Comparison of ENCODE assay signal across 23 mouse cellular contexts in genomic region chr8:89217689-89218088, GRCm38 (mm10).
DNase-seq lines count a peak whose midpoint lies in the region; ATAC-seq and TF ChIP-seq lines count a peak whose summit lies in the region.
"Had no signal": no experiment of that assay in that cellular context is flagged by ENCODE, and none has a peak within 500 bp of the region (broad histone marks: within the 10 kb centered on the region; RNA-seq: fewer than 3 reads in every experiment).

No protein-coding gene starts in this region.

- H3K4me1 ChIP-seq in intestine, embryonic 16.5 days (ENCODE audit: control insufficient read depth, insufficient read depth, low read length), result no peaks in the 10 kb centered on the region
- H3K4me1 ChIP-seq in intestine, embryonic 15.5 days (replicated peaks), result no peaks in the 10 kb centered on the region
- no peaks in the 10 kb centered on the region for H3K4me1 ChIP-seq in liver, embryonic 16.5 days (ENCODE audit: control insufficient read depth, low read depth, low read length)
- no peaks in the 10 kb centered on the region for H3K4me1 ChIP-seq in liver, embryonic 12.5 days
- H3K4me1 ChIP-seq in midbrain, embryonic 11.5 days (ENCODE audit: control insufficient read depth, insufficient read depth, low read length), result no peaks in the 10 kb centered on the region
- no peaks in the 10 kb centered on the region for H3K4me1 ChIP-seq in midbrain, postnatal 0 days (ENCODE audit: insufficient read depth, low read length)
- H3K4me1 ChIP-seq: embryonic facial prominence, embryonic 13.5 days; embryonic facial prominence, embryonic 15.5 days; forebrain, embryonic 10.5 days; forebrain, embryonic 12.5 days had no signal

- no peaks in the 10 kb centered on the region for H3K9me3 ChIP-seq in intestine, embryonic 16.5 days (ENCODE audit: control insufficient read depth, low read length)
- no peaks in the 10 kb centered on the region for H3K9me3 ChIP-seq in intestine, embryonic 15.5 days
- H3K9me3 ChIP-seq in liver, embryonic 16.5 days (replicated peaks; ENCODE audit: control insufficient read depth, low read length), result no peaks in the 10 kb centered on the region
- no peaks in the 10 kb centered on the region for H3K9me3 ChIP-seq in liver, embryonic 12.5 days (replicated peaks)
- H3K9me3 ChIP-seq in midbrain, embryonic 11.5 days (ENCODE audit: control insufficient read depth, low read length), result no peaks in the 10 kb centered on the region
- H3K9me3 ChIP-seq in midbrain, postnatal 0 days (ENCODE audit: low read length), result no peaks in the 10 kb centered on the region
- H3K9me3 ChIP-seq: embryonic facial prominence, embryonic 13.5 days; embryonic facial prominence, embryonic 15.5 days; forebrain, embryonic 10.5 days; forebrain, embryonic 12.5 days had no signal

- H3K36me3 ChIP-seq in intestine, embryonic 16.5 days (ENCODE audit: control insufficient read depth, insufficient read depth, low read length), result no peaks in the 10 kb centered on the region
- H3K36me3 ChIP-seq in intestine, embryonic 15.5 days, result no peaks in the 10 kb centered on the region
- no peaks in the 10 kb centered on the region for H3K36me3 ChIP-seq in liver, embryonic 16.5 days (ENCODE audit: control insufficient read depth, insufficient read depth)
- H3K36me3 ChIP-seq in liver, embryonic 12.5 days, result no peaks in the 10 kb centered on the region
- no peaks in the 10 kb centered on the region for H3K36me3 ChIP-seq in midbrain, embryonic 11.5 days (ENCODE audit: control insufficient read depth, insufficient read depth, low read length)
- no peaks in the 10 kb centered on the region for H3K36me3 ChIP-seq in midbrain, postnatal 0 days (ENCODE audit: insufficient read depth, low read length)
- H3K36me3 ChIP-seq: embryonic facial prominence, embryonic 13.5 days; embryonic facial prominence, embryonic 15.5 days; forebrain, embryonic 10.5 days; forebrain, embryonic 12.5 days had no signal

- ATAC-seq in intestine, embryonic 16.5 days, result 0 out of 2 replicates have a peak, but pooled peaks have one; percentile 26
- no peak for ATAC-seq in intestine, embryonic 15.5 days
- ATAC-seq in liver, embryonic 16.5 days (ENCODE audit: low read depth), result peak; percentile 56
- no peak for ATAC-seq in liver, embryonic 12.5 days
- no peak for ATAC-seq in midbrain, embryonic 11.5 days (ENCODE audit: low FRiP score)
- ATAC-seq in midbrain, postnatal 0 days (ENCODE audit: low FRiP score), result no peak
- ATAC-seq in frontal cortex, adult (ENCODE audit: low TSS enrichment), result no peak
- ATAC-seq: forebrain, embryonic 14.5 days had no signal

- no peak overlapping the region for H3K9ac ChIP-seq in intestine, embryonic 16.5 days (ENCODE audit: low read depth, low read length)
- H3K9ac ChIP-seq in intestine, embryonic 15.5 days, result no peak overlapping the region
- no peak overlapping the region for H3K9ac ChIP-seq in liver, embryonic 16.5 days (ENCODE audit: low read depth, low read length)
- no peak overlapping the region for H3K9ac ChIP-seq in liver, embryonic 12.5 days
- H3K9ac ChIP-seq in midbrain, embryonic 11.5 days (ENCODE audit: low read length), result no peak overlapping the region
- H3K9ac ChIP-seq in midbrain, postnatal 0 days (replicated peaks; ENCODE audit: low read length, poor library complexity, severe bottlenecking), result no peak overlapping the region
- H3K9ac ChIP-seq: embryonic facial prominence, embryonic 13.5 days; embryonic facial prominence, embryonic 15.5 days; forebrain, embryonic 12.5 days had no signal

- 90% methylated on average over 2 of the region's 2 CpGs for WGBS in intestine, embryonic 16.5 days
- 85% methylated on average over 2 of the region's 2 CpGs for WGBS in intestine, embryonic 15.5 days
- 63% methylated on average over 2 of the region's 2 CpGs for WGBS in liver, embryonic 16.5 days (ENCODE audit: insufficient replicate concordance)
- WGBS in liver, embryonic 12.5 days (ENCODE audit: insufficient replicate concordance), result 63% methylated on average over 2 of the region's 2 CpGs
- 88% methylated on average over 2 of the region's 2 CpGs for WGBS in midbrain, embryonic 11.5 days
- 90% methylated on average over 2 of the region's 2 CpGs for WGBS in midbrain, postnatal 0 days

- no peak overlapping the region for H3K4me3 ChIP-seq in intestine, embryonic 16.5 days (ENCODE audit: low read length)
- H3K4me3 ChIP-seq in intestine, embryonic 15.5 days (replicated peaks), result no peak overlapping the region
- H3K4me3 ChIP-seq in liver, embryonic 16.5 days (ENCODE audit: low read depth, low read length), result no peak overlapping the region
- no peak overlapping the region for H3K4me3 ChIP-seq in liver, embryonic 12.5 days
- H3K4me3 ChIP-seq in midbrain, embryonic 11.5 days (ENCODE audit: low read depth, low read length), result no peak overlapping the region
- H3K4me3 ChIP-seq in midbrain, postnatal 0 days (ENCODE audit: low read depth, low read length), result no peak overlapping the region
- H3K4me3 ChIP-seq: embryonic facial prominence, embryonic 13.5 days; embryonic facial prominence, embryonic 15.5 days; erythroblast, embryonic 14.5 days; forebrain, embryonic 10.5 days; forebrain, embryonic 12.5 days had no signal

- H3K27me3 ChIP-seq in intestine, embryonic 16.5 days (replicated peaks; ENCODE audit: control insufficient read depth, insufficient read depth, low read length), result no peaks in the 10 kb centered on the region
- no peaks in the 10 kb centered on the region for H3K27me3 ChIP-seq in intestine, embryonic 15.5 days (replicated peaks)
- H3K27me3 ChIP-seq in liver, embryonic 16.5 days (ENCODE audit: control insufficient read depth, insufficient read depth, low read depth, low read length), result no peaks in the 10 kb centered on the region
- no peaks in the 10 kb centered on the region for H3K27me3 ChIP-seq in liver, embryonic 12.5 days (replicated peaks)
- H3K27me3 ChIP-seq in midbrain, embryonic 11.5 days (ENCODE audit: control insufficient read depth, insufficient read depth, low read length), result no peaks in the 10 kb centered on the region
- H3K27me3 ChIP-seq in midbrain, postnatal 0 days (ENCODE audit: insufficient read depth, low read length), result no peaks in the 10 kb centered on the region
- H3K27me3 ChIP-seq: embryonic facial prominence, embryonic 13.5 days; embryonic facial prominence, embryonic 15.5 days; forebrain, embryonic 12.5 days had no signal

- no peak overlapping the region for H3K4me2 ChIP-seq in intestine, embryonic 16.5 days (ENCODE audit: low read depth, low read length)
- H3K4me2 ChIP-seq in intestine, embryonic 15.5 days (replicated peaks), result no peak overlapping the region
- no peak overlapping the region for H3K4me2 ChIP-seq in liver, embryonic 16.5 days (ENCODE audit: low read depth, low read length)
- no peak overlapping the region for H3K4me2 ChIP-seq in liver, embryonic 12.5 days
- H3K4me2 ChIP-seq in midbrain, embryonic 11.5 days, result no peak overlapping the region
- no peak overlapping the region for H3K4me2 ChIP-seq in midbrain, postnatal 0 days (ENCODE audit: low read depth, low read length, poor library complexity, severe bottlenecking)
- H3K4me2 ChIP-seq: embryonic facial prominence, embryonic 13.5 days; embryonic facial prominence, embryonic 15.5 days; forebrain, embryonic 12.5 days had no signal

- TF ChIP-seq CTCF in midbrain, postnatal 0 days (IDR thresholded peaks at IDR 0.05), result no peak

- peak; percentile 26 for DNase-seq in midbrain, embryonic 11.5 days (ENCODE audit: low spot score, missing footprints)
- no peak for DNase-seq in midbrain, postnatal 0 days (ENCODE audit: low spot score)
- DNase-seq: adrenal gland, adult 2 months; adrenal gland, postnatal 10 days; adrenal gland, postnatal 25 days; cerebellum, adult 11 months; cerebellum, adult 18-20 months; cerebellum, adult 8-10 months; cerebellum, adult 9-11 months; cerebellum, postnatal 14 days; cerebellum, postnatal 36 days; embryo, embryonic 11 days had no signal

- H3K27ac ChIP-seq in intestine, embryonic 16.5 days (ENCODE audit: low read length), result no peak overlapping the region
- H3K27ac ChIP-seq in intestine, embryonic 15.5 days, result no peak overlapping the region
- no peak overlapping the region for H3K27ac ChIP-seq in liver, embryonic 16.5 days (ENCODE audit: low read length)
- H3K27ac ChIP-seq in liver, embryonic 12.5 days, result no peak overlapping the region
- no peak overlapping the region for H3K27ac ChIP-seq in midbrain, embryonic 11.5 days (ENCODE audit: low read depth, low read length)
- no peak overlapping the region for H3K27ac ChIP-seq in midbrain, postnatal 0 days (ENCODE audit: low read depth, low read length)
- H3K27ac ChIP-seq: embryonic facial prominence, embryonic 13.5 days; embryonic facial prominence, embryonic 15.5 days; forebrain, embryonic 10.5 days; forebrain, embryonic 12.5 days had no signal

Comparison
In these comparisons a context has a peak if more than half of its experiments do, and no peak if none do; other contexts are left out.
1. ATAC-seq: peak in intestine, embryonic 16.5 days (single experiment) and liver, embryonic 16.5 days (single experiment); none in intestine, embryonic 15.5 days (single experiment), liver, embryonic 12.5 days (single experiment), midbrain, embryonic 11.5 days (single experiment), midbrain, postnatal 0 days (single experiment) and frontal cortex, adult (single experiment).